Mouse (Mus musculus) thymus, postnatal 14 days (tissue): ENCODE data around the gene Smarca2.

Experiments
- DNase-seq: peaks from one replicate; pipeline ENCODE4 v3.0.0; 2021

The Smarca2 gene

GRCm38 (mm10) chr19:26790386-26791346, 185.8 kb downstream of the Smarca2 start:
- DNase-seq, result no peak

GRCm38 (mm10) chr19:26794315-26794714, 189.5 kb downstream of the Smarca2 start:
- no peak for DNase-seq

GRCm38 (mm10) chr19:26796006-26796405, 191.2 kb downstream of the Smarca2 start:
- DNase-seq, result no peak

- no peak for DNase-seq
Measured at GRCm38 (mm10) chr19:26804401-26804800, 199.6 kb downstream of the Smarca2 start.

GRCm38 (mm10) chr19:26814629-26815028, 209.8 kb downstream of the Smarca2 start:
- no peak for DNase-seq

GRCm38 (mm10) chr19:26817901-26818300, 213.1 kb downstream of the Smarca2 start:
- DNase-seq, result no peak
